Mouse (Mus musculus): ENCODE results near the gene Gm49510. TPM values are rescaled to one million over a fixed set of nuclear protein-coding genes. Genes with fewer than 3 reads are reported as not detected.

Gene Gm49510
- total RNA-seq (2022): under 1 TPM in 1 of 4 experiments, not detected in 3; 0.45 TPM

- no peak for DNase-seq
Measured at GRCm38 (mm10) chr15:78899409-78899739, at the start of gene Gm49510. TSS of gene Gm49510 (plus strand) at chr15:78899667.

GRCm38 (mm10) chr15:78850059-78850824 is 49.2 kb upstream of the Gm49510 start:
- DNase-seq: no peak

DNA sequence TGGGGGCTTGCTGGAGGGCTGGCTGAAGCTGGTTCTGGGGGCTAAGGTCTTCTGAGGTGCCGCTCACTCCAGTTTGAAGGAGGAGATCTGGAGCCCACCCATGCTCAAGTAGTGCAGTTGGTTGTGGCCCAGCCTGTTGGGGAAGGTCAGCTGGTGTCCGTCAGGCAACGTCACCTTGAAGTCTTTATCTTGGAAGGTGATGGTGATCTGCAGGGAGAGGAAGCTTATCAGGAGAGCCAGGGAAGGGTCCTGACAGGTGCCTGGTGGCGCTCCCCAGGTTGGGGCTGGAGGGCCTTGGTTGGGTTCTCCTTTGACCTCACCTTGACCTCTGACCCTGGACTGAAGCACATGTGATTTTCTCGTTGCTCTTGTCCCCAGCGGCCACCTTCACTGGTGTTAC is 48.5 kb upstream of the Gm49510 start:
- DNase-seq: no peak

DNA sequence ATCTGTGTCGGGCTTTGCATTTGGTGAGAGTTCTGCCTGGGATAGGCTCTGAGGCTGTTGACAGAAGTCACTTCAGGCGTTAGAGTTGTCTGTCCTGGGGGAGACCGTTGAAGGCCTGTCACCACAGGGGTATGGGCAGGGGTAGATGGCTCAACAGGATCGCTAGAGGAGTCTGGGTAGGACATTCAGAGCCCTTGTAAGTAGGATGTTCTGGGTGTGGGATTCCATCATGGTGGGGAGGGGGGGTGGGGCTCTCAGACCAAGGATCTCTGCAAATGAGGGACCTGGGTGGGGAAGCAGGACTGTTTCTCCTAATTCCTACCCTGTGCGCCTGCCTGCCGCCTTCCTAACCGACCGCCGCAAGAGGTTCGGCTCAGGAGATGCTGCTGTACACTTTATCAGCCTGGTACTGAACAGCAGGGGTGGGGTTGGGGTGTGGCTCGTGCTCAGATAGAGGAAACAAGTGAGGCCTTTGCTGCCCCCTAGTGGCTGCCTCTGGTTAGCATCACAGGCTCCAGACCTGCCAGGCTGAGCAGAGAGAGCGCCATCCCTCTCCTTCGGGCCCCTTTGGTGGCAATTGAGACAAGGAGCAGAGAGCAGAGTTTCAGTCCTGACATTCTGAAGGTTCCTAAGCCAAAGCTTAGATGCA is 47.8 kb upstream of the Gm49510 start:
- peak; percentile 86 for DNase-seq

- DNase-seq: no peak
Measured at GRCm38 (mm10) chr15:78855303-78855965, 44.0 kb upstream of the Gm49510 start, which contains the start of gene Lgals2. TSS of gene Lgals2 (minus strand) at chr15:78855529.

GRCm38 (mm10) chr15:78857009-78857408 is 42.5 kb upstream of the Gm49510 start:
- DNase-seq: no peak

DNA sequence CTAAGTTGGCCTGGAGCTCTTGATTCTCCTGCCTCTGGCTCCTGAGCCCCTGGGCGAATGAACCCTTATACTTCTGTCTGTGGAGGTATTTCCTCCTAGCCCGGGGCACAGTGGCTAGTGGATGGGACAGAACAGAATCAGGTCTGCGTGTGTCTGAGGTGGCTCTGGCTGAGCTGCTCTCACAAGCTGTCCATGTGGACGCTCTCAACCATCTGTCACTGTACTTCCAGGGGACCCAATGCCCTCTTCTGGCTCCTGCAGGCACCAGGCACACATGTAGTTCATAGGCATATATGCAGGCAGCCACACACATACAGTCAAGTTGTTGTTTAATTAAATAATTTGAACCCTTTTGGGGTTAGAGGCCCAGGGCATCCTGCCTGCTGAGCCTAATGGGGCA is 40.2 kb upstream of the Gm49510 start:
- no peak for DNase-seq

GRCm38 (mm10) chr15:78859714-78860113 is 39.8 kb upstream of the Gm49510 start:
- DNase-seq: no peak

DNA sequence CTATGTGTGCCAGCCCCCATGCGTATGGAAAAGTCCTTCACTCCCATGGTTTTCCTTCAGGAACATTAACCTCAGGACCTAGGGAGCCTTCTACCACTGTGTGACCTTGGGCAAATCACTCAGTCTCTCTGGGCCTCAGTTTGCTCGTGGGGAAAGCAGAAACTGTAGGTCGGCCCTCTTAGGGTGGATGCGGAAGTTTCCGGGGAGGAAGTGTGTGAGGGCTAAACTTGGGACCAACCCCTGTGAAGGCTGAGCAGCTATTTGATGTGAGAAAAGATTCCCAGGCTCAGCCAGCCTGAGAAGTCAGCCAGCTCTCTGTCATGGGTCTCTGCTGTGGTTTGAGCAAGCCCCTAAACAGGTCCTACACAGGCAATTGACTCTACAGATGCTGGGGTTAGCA is 37.2 kb upstream of the Gm49510 start:
- no peak for DNase-seq

GRCm38 (mm10) chr15:78863154-78863553 is 36.3 kb upstream of the Gm49510 start:
- no peak for DNase-seq

DNA sequence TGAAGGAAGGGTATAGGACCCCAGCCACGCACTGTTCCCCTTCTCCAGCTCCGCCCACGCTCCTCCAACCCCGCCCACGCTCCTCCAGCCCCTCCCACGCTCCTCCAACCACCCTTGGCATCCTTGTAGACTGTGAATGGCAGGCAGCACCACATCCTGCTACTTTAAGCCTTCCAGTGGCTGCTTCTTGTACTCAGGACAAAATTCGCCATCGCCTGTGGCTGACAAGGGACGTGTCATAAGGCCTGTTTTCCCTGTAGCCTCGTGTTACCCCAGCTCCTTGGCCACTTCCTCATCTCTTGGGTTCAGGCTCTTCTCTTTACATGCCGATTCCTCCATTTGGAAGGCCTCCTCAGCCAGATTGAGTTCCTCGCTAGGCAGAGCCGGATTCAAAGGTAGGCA is 35.6 kb upstream of the Gm49510 start:
- DNase-seq: no peak

DNA sequence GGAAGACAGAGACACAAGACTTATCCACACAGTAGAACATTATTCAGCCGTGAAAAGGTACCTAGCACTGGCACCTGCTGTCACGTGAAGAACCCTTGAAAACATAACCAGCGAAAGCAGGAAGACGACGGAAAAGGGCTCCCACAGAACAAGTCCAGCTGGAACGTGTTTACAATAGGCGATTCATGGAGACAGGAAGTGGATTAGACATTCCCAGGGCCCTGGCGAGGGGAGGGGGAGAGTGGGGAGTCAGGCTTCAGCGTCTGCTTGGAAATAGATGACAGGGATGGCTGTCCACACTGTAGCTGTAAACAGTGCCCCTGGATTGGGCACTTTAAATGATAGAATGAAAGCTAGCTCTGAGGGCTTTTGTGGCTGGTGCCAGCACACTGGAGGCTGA is 31.1 kb upstream of the Gm49510 start:
- no peak for DNase-seq

- DNase-seq: no peak
Measured at GRCm38 (mm10) chr15:78868826-78869233, 30.6 kb upstream of the Gm49510 start.

GRCm38 (mm10) chr15:78869775-78870174 is 29.7 kb upstream of the Gm49510 start:
- DNase-seq: no peak

DNA sequence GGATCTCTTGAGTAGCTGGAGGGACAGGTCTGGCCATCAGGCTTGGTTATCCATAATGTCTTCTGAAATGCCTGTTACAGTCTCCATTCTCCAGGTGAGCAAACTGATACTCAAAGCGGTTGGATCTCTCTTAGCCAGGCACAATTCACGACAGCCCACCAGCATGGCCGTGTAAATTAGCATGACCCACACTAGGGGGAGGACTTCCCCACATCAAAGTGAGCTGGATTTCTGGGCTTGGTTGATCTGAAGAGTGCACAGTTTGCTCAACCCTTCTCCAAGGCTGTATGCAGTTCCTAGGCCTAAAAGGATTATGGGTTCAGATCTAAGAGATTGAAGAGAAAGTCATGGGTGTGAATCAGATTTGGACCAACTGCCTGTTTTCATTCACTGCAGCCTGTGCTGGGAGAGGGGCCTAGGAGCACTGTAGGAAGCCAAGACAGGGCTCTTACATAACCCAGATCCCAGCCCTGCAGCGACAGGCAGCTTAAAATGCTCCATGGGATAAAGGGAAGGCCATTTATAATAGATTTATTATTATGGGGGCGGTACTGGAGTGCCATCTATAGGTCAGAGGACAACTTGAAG is 27.4 kb upstream of the Gm49510 start:
- DNase-seq: no peak

DNA sequence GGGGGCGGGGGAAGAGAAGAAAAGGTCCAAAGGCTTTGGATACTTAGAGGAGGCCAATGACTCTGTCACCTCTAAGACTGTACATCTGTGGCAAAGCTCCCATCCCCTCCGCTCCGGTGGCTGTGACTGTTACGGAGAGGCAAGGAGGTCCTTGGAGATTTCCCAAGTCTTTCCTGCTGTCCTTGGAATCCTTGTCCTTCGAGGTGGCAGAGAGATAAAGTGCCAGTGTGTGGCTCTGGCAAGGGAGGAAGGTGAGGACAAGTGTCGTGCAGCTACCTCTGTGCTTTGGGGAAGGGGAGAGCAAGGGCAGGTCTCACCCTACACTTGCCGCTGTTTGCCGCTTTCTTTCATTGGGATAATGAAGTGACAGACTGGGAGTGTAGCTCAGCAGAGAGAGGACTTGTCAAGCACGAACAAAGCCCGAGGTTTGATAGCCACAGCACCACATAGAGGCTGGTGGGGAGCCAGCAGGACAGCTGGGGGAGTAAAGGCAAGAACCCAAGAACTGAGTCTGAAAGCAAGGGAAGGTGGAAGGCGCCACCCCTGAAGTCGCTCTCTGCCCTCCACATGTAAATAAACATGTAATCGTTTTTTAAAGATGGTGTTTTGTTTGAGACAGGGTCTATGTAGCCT is 25.5 kb upstream of the Gm49510 start:
- no peak for DNase-seq

- no peak for DNase-seq
Measured at GRCm38 (mm10) chr15:78874989-78875388, 24.5 kb upstream of the Gm49510 start.

- DNase-seq: no peak
Measured at GRCm38 (mm10) chr15:78875537-78875936, 23.9 kb upstream of the Gm49510 start.

DNA sequence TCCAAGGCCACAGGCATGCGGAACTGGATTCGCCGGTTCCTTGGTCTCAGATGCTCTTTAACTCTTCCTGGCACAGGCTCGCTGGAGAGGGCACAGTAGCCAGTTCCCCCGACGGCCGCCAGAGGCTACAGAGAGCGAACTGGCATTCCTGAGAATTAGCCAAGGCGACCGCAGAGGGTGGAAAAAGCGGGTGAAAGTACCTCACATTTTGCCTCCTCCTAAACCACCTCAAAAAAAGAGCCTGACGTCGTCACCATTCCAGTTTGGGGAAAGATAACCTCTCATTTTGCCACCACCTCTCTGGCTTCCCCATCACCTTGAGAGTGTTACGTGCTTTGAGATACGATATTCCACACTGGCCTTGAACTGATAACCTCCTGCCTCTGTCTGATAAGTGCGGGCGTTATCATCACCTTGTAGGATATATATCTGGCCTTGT is 23.2 kb upstream of the Gm49510 start:
- peak; percentile 79 for DNase-seq

DNA sequence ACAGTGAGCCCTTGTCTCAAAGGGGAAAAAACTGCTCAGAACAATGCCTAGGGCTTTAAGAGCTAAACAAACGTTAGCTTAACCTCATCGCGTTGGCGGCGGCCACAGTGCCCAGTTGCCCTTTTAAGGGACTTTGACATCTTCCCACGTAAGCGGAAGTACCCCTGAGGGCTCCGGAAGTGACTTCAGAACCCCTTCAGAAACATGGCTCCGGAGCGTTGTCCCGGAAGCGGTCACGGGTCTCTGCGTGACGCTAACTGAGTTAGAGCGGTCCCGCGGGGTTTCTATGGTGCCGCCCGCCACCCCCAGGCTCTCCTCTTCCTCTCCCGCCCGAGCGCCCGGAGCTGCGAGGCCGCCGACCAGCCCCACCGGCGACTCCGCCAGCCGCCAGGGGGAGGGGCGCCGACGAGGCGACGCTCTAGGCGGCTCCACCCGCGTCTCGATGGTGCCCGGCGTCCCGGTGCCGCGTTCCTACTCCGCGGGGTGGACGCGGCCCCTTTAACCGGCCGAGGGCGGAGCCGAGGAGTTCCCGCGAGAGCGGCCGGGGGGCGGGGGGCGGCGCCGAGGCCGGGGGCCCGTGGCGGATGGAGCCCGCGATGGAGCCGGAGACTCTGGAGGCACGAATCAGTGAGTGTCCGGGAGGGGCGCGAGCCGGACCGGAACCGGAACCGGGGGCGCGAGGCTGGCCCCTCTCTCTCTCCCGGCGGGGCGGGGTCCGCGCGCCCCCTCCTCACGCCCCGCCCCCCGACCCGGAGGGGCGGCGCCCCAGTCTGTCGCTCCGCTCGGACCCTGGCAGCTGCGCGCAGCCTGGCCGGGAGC is 22.3 kb upstream of the Gm49510 start, which contains the start of gene Gga1:
Gga1 (plus strand) TSS at position 200 of the 819 bp plus-strand sequence.
- DNase-seq: peak; percentile 92

- peak; percentile 41 for DNase-seq
Measured at GRCm38 (mm10) chr15:78877810-78878390, 21.6 kb upstream of the Gm49510 start.

All from adrenal gland, adult 8-10 months (tissue).